ENCODE assay signal across 10 mouse cellular contexts in the genomic region with DNA sequence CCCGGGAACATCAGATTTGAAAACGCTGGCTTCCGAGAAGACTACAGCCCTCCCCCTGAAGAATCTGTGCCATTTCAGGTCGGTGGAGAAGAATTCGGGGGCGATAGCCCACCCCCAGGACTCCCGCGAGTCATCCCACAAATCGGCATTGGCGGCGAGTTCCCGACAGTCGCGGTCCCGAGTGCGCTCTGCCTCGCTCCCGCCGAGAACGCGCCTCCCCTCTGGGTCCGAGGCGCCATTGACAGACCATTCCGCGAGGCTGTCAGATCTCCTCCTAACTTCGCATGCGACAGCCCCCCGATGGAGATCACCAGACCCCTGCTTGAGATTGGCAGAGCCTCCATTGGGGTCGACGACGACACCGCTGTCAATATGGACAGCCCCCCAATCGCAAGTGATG. TPM values are rescaled to one million over a fixed set of nuclear protein-coding genes. Genes with fewer than 3 reads are reported as not detected.
DNase-seq lines count a peak whose midpoint lies in the region; ATAC-seq and TF ChIP-seq lines count a peak whose summit lies in the region.
"Had no signal": no experiment of that assay in that cellular context is flagged by ENCODE, and none has a peak within 500 bp of the region (broad histone marks: within the 10 kb centered on the region; RNA-seq: fewer than 3 reads in every experiment).

No protein-coding gene starts in this region.

- no peak for DNase-seq in gastrocnemius, adult 2 months
- no peak for DNase-seq in gastrocnemius, postnatal 36 days
- no peak for DNase-seq in hindbrain, embryonic 11.5 days (ENCODE audit: low spot score)
- no peak for DNase-seq in embryo, embryonic 10 days (ENCODE audit: low spot score)
- no peak for DNase-seq in cerebellum, adult 11-12 months
- no peak for DNase-seq in urinary bladder, postnatal 14 days (ENCODE audit: low spot score)
- DNase-seq: kidney, adult 2 months; lung, postnatal 14 days had no signal

- peaks cover 79% of the 10 kb centered on the region for H3K9me3 ChIP-seq in E14TG2a.4 (ENCODE audit: low read length)
- peaks cover 21% of the 10 kb centered on the region for H3K9me3 ChIP-seq in hindbrain, embryonic 11.5 days (ENCODE audit: control insufficient read depth, low read length)
- peaks cover 26% of the 10 kb centered on the region for H3K9me3 ChIP-seq in liver, embryonic 16.5 days (replicated peaks; ENCODE audit: control insufficient read depth, low read length)

- H3K36me3 ChIP-seq in E14TG2a.4 (ENCODE audit: insufficient read depth, low read length), result peaks cover 9% of the 10 kb centered on the region
- no peaks in the 10 kb centered on the region for H3K36me3 ChIP-seq in hindbrain, embryonic 11.5 days (ENCODE audit: control insufficient read depth, insufficient read depth, low read length)
- H3K36me3 ChIP-seq in liver, embryonic 16.5 days (ENCODE audit: control insufficient read depth, insufficient read depth), result no peaks in the 10 kb centered on the region

- peaks cover 23% of the 10 kb centered on the region for H3K4me1 ChIP-seq in E14TG2a.4 (replicated peaks; ENCODE audit: low read depth, low read length)
- peaks cover 5% of the 10 kb centered on the region; the same call in 1 of the 2 replicates for H3K4me1 ChIP-seq in hindbrain, embryonic 11.5 days (replicated peaks; ENCODE audit: control insufficient read depth, insufficient read depth, low read length)
- H3K4me1 ChIP-seq in liver, embryonic 16.5 days (ENCODE audit: control insufficient read depth, low read depth, low read length), result peaks cover 8% of the 10 kb centered on the region

- peak overlapping the region; percentile 63 for H3K4me3 ChIP-seq in gastrocnemius, adult 2 months
- H3K4me3 ChIP-seq in E14TG2a.4 (replicated peaks; ENCODE audit: low read length), result peak overlapping the region; percentile 68
- peak overlapping the region; percentile 20 for H3K4me3 ChIP-seq in hindbrain, embryonic 11.5 days (ENCODE audit: low read depth, low read length)
- peak overlapping the region; percentile 22 for H3K4me3 ChIP-seq in liver, embryonic 16.5 days (ENCODE audit: low read depth, low read length)

- intact Hi-C loops in gastrocnemius, adult 2 months (cut with DNase I), result loop anchor here (5.0 to 10.0 kb wide), 2 partner anchors 224 to 706 kb away; a partner anchor contains a TSS
- intact Hi-C loops in gastrocnemius, postnatal 36 days (cut with DNase I), result no loop called here

- peak overlapping the region; percentile 47 for H3K4me2 ChIP-seq in hindbrain, embryonic 11.5 days (replicated peaks; ENCODE audit: low read depth, low read length)
- H3K4me2 ChIP-seq in liver, embryonic 16.5 days (ENCODE audit: low read depth, low read length), result peak overlapping the region; percentile 84; the same call in 1 of the 2 replicates

- peaks cover 41% of the 10 kb centered on the region for H3K27me3 ChIP-seq in E14TG2a.4 (ENCODE audit: insufficient read depth, low read length)
- H3K27me3 ChIP-seq in hindbrain, embryonic 11.5 days (ENCODE audit: control insufficient read depth, insufficient read depth, low read length), result peaks cover 21% of the 10 kb centered on the region
- peaks cover 40% of the 10 kb centered on the region for H3K27me3 ChIP-seq in liver, embryonic 16.5 days (ENCODE audit: control insufficient read depth, insufficient read depth, low read depth, low read length)

- no peak for TF ChIP-seq CTCF in gastrocnemius, adult 2 months (IDR thresholded peaks at IDR 0.05)
- TF ChIP-seq CTCF in E14TG2a.4 (conservative IDR thresholded peaks at IDR 0.05; ENCODE audit: low read length), result no peak

- no peak overlapping the region for H3K9ac ChIP-seq in hindbrain, embryonic 11.5 days (ENCODE audit: low read depth, low read length)
- no peak overlapping the region for H3K9ac ChIP-seq in liver, embryonic 16.5 days (ENCODE audit: low read depth, low read length)

- no peak overlapping the region for H3K27ac ChIP-seq in gastrocnemius, adult 2 months
- H3K27ac ChIP-seq in hindbrain, embryonic 11.5 days (ENCODE audit: low read depth, low read length), result no peak overlapping the region
- no peak overlapping the region for H3K27ac ChIP-seq in liver, embryonic 16.5 days (ENCODE audit: low read length)

- whole genome bisulfite sequencing in hindbrain, embryonic 11.5 days, result 43% methylated on average over 33 of the region's 33 CpGs
- WGBS in liver, embryonic 16.5 days (ENCODE audit: insufficient replicate concordance), result 39% methylated on average over 33 of the region's 33 CpGs

- no peak for ATAC-seq in hindbrain, embryonic 11.5 days (ENCODE audit: low FRiP score)
- ATAC-seq in liver, embryonic 16.5 days (ENCODE audit: low read depth), result no peak

RNA-seq across cellular contexts. Expression of a gene that starts 14.4 kb away (rescaled TPM):
- 1,000 to 10,000 TPM; 1,330 to 1,331 TPM for total RNA-seq in gastrocnemius, adult 2 months (2021)
- total RNA-seq in gastrocnemius, postnatal 36 days (2021), result 1,000 to 10,000 TPM; 1,262 to 1,407 TPM
- 1,233 and 1,244 TPM in 2 replicates for polyA plus RNA-seq in hindbrain, embryonic 11.5 days (2014; fragmentation: Nextera tagmentation; extraction: Ambion mirVana)
- polyA plus RNA-seq in liver, embryonic 16.5 days (2015; fragmentation: Nextera tagmentation; extraction: Ambion mirVana), result 181 and 231 TPM in 2 replicates

RNA-seq across cellular contexts. Expression of a gene that starts 48.0 kb away (rescaled TPM):
- total RNA-seq in gastrocnemius, adult 2 months (2021), result 1 to 10 TPM; 1.9 to 3.4 TPM
- total RNA-seq in gastrocnemius, postnatal 36 days (2021), result 1 to 10 TPM; 2.4 to 3.0 TPM
- polyA plus RNA-seq in hindbrain, embryonic 11.5 days (2014; fragmentation: Nextera tagmentation; extraction: Ambion mirVana), result 17.6 and 22.8 TPM in 2 replicates
- 31.8 and 34.8 TPM in 2 replicates for polyA plus RNA-seq in liver, embryonic 16.5 days (2015; fragmentation: Nextera tagmentation; extraction: Ambion mirVana)
- polyA plus RNA-seq: kidney, adult 2 months had no signal
